In the genomic region with DNA sequence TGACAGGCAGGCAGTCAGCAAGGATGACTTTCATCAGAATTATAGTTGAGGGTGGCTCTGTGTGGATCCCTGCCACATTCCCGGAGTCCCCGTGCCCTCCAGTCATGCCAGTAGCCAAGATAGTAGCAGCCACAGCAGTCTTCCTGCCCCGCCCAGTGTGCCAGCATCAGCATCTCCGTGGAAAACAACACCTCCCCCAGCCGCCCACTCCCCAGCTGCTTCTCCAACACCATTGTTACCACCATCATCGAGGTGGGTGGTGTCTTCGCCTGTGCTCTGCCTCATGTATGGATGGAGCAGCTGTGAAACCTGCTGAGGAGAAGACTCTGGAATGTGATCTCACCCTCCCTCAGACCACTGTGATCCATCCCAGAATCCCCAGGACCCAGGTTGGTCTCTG, we compare ENCODE assay signal across 22 mouse cellular contexts. TPM values are rescaled to one million over a fixed set of nuclear protein-coding genes. Genes with fewer than 3 reads are reported as not detected.
DNase-seq lines count a peak whose midpoint lies in the region; ATAC-seq and TF ChIP-seq lines count a peak whose summit lies in the region.
"Had no signal": no experiment of that assay in that cellular context is flagged by ENCODE, and none has a peak within 500 bp of the region (broad histone marks: within the 10 kb centered on the region; RNA-seq: fewer than 3 reads in every experiment).

No protein-coding gene starts in this region.

- H3K27me3 ChIP-seq in hindbrain, embryonic 16.5 days (replicated peaks; ENCODE audit: control insufficient read depth, insufficient read depth, low read length) = no peaks in the 10 kb centered on the region
- H3K27me3 ChIP-seq: hindbrain, embryonic 15.5 days; liver, embryonic 15.5 days; stomach, embryonic 15.5 days had no signal

- H3K4me2 ChIP-seq in hindbrain, embryonic 16.5 days (ENCODE audit: low read length) = no peak overlapping the region
- H3K4me2 ChIP-seq: embryonic facial prominence, embryonic 13.5 days; hindbrain, embryonic 15.5 days; limb, embryonic 15.5 days; liver, embryonic 15.5 days; midbrain, embryonic 11.5 days; stomach, embryonic 15.5 days had no signal

- no peaks in the 10 kb centered on the region for H3K36me3 ChIP-seq in hindbrain, embryonic 16.5 days (ENCODE audit: control insufficient read depth, insufficient read depth, low read length)
- H3K36me3 ChIP-seq: embryonic facial prominence, embryonic 13.5 days; hindbrain, embryonic 15.5 days; limb, embryonic 15.5 days; liver, embryonic 15.5 days; stomach, embryonic 15.5 days had no signal

- no peak overlapping the region for H3K9ac ChIP-seq in hindbrain, embryonic 16.5 days (ENCODE audit: low read depth, low read length)
- H3K9ac ChIP-seq: embryonic facial prominence, embryonic 13.5 days; hindbrain, embryonic 15.5 days; limb, embryonic 15.5 days; liver, embryonic 15.5 days; stomach, embryonic 15.5 days had no signal

- ATAC-seq in hindbrain, embryonic 16.5 days = no peak
- ATAC-seq: forebrain, embryonic 16.5 days; intestine, embryonic 16.5 days had no signal

- peak; percentile 74 to 78 for DNase-seq in layer of hippocampus, adult 2 months (ENCODE audit: low spot score in 2 of 2)
- DNase-seq in layer of hippocampus, adult 9-10 months (ENCODE audit: low spot score) = no peak
- peak; percentile 90 for DNase-seq in frontal cortex, postnatal 36 days (ENCODE audit: low spot score in 2 of 2)
- peak; percentile 93 to 94 for DNase-seq in left cerebral cortex, adult 18-20 months (ENCODE audit: low spot score in 2 of 2)
- peak; percentile 85 to 86 for DNase-seq in right cerebral cortex, postnatal 36 days (ENCODE audit: low spot score in 2 of 2)
- no peak for DNase-seq in cerebellum, adult 18-20 months
- DNase-seq: adrenal gland, adult 2 months; cerebellum, postnatal 14 days; gastrocnemius, postnatal 10 days; heart, adult 18-20 months; heart, postnatal 36 days; retina, postnatal 1 day; thymus, adult 2 months had no signal

- WGBS in hindbrain, embryonic 16.5 days = 84% methylated on average over 7 of the region's 7 CpGs

- H3K4me3 ChIP-seq in layer of hippocampus, adult 2 months = no peak overlapping the region
- H3K4me3 ChIP-seq in hindbrain, embryonic 16.5 days (ENCODE audit: low read length) = no peak overlapping the region
- H3K4me3 ChIP-seq: embryonic facial prominence, embryonic 13.5 days; hindbrain, embryonic 15.5 days; limb, embryonic 15.5 days; liver, embryonic 15.5 days; stomach, embryonic 15.5 days had no signal

- no peaks in the 10 kb centered on the region for H3K9me3 ChIP-seq in hindbrain, embryonic 16.5 days (ENCODE audit: control insufficient read depth, low read length)
- H3K9me3 ChIP-seq: embryonic facial prominence, embryonic 13.5 days; hindbrain, embryonic 15.5 days; limb, embryonic 15.5 days; liver, embryonic 15.5 days; stomach, embryonic 15.5 days had no signal

- no peak for TF ChIP-seq CTCF in layer of hippocampus, adult 2 months (conservative IDR thresholded peaks at IDR 0.05)

- H3K27ac ChIP-seq in layer of hippocampus, adult 2 months = peak overlapping the region; percentile 84
- H3K27ac ChIP-seq in hindbrain, embryonic 16.5 days (ENCODE audit: low read depth, low read length) = no peak overlapping the region
- H3K27ac ChIP-seq: embryonic facial prominence, embryonic 13.5 days; hindbrain, embryonic 15.5 days; limb, embryonic 15.5 days; liver, embryonic 15.5 days; stomach, embryonic 15.5 days had no signal

- H3K4me1 ChIP-seq in hindbrain, embryonic 16.5 days (ENCODE audit: control insufficient read depth, insufficient read depth, low read depth, low read length) = peaks cover 5% of the 10 kb centered on the region; the same call in 1 of the 2 replicates
- H3K4me1 ChIP-seq: embryonic facial prominence, embryonic 13.5 days; hindbrain, embryonic 15.5 days; limb, embryonic 15.5 days; liver, embryonic 15.5 days had no signal

RNA-seq across cellular contexts. Expression of gene Camk2n1, which starts 25.5 kb away (rescaled TPM):
- 100 to 1,000 TPM; 378 to 385 TPM for total RNA-seq in layer of hippocampus, adult 2 months (2021)
- total RNA-seq in left cerebral cortex, adult 18-20 months (2021) = 1,000 to 10,000 TPM; 1,197 to 1,322 TPM
- 15.5 and 16.7 TPM in 2 replicates for polyA plus RNA-seq in hindbrain, embryonic 16.5 days (2015; fragmentation: Nextera tagmentation; extraction: Ambion mirVana)

RNA-seq across cellular contexts. Expression of gene Mul1, which starts 45.1 kb away (rescaled TPM):
- total RNA-seq in layer of hippocampus, adult 2 months (2021) = 10 to 100 TPM; 54.4 to 57.9 TPM
- 10 to 100 TPM; 70.8 to 72.3 TPM for total RNA-seq in left cerebral cortex, adult 18-20 months (2021)
- polyA plus RNA-seq in hindbrain, embryonic 16.5 days (2015; fragmentation: Nextera tagmentation; extraction: Ambion mirVana) = 21.6 and 23.7 TPM in 2 replicates

Comparison
In these comparisons a context has a peak if more than half of its experiments do, and no peak if none do; other contexts are left out.
1. DNase-seq: peak in layer of hippocampus, adult 2 months (2 of 2), frontal cortex, postnatal 36 days (2 of 2), left cerebral cortex, adult 18-20 months (2 of 2) and right cerebral cortex, postnatal 36 days (2 of 2); none in layer of hippocampus, adult 9-10 months (single experiment) and cerebellum, adult 18-20 months (0 of 2).